Mouse (Mus musculus): ENCODE measurements around the gene Hs3st4. TPM values are rescaled to one million over a fixed set of nuclear protein-coding genes. Genes with fewer than 3 reads are reported as not detected.

Hs3st4 gene
- polyA plus RNA-seq, 1 experiment from 2014 or later = 0.56 TPM

DNA sequence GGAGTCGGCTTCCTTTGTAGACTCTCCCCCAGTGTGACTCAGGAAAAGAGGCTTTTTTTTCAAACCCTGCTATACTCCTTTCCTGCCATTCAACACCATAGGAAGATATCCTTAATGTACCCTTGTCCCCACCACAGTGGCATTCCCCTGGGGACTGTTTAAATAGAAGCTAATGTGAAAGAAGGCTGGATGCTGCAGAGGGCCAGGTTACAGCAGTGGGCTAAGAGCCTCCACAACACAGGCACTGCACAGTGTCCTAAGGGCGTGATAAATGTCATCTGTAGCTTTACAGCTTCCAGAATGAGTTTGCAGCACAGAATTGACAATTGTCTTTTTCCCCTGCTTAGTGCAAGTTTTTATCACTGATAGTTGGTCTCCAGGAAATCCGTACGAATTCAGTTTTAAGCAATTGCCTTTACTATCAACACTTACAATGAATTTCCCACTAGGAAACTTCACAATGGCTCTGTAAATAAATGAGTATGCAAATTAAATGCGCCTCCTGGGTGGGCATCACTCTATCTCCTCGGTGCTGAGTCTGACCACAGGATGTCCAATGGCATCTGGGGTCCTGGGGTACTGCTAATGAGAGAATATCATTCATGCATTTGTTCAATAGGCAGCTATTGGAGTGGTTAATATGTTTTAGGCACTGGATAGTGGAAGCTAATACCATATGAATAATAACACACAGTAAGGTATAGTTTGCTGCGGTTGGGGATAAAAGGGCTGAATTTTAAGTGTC is 257.4 kb downstream of the Hs3st4 start:
- Histone ChIP-seq H3K27me3 (no peaks in the 10 kb centered on the region), H3K4me1 (no peaks in the 10 kb centered on the region), H3K27ac (no peak overlapping the region), H3K36me3 (no peaks in the 10 kb centered on the region), H3K9ac (no peak overlapping the region), H3K4me3 (no peak overlapping the region), H3K4me2 (replicated peaks) (no peak overlapping the region), H3K9me3 (no peaks in the 10 kb centered on the region)
- 39% methylated on average over 7 of the region's 7 CpGs for WGBS
- no peak for ATAC-seq (ENCODE audit: low FRiP score, low read depth)

DNA sequence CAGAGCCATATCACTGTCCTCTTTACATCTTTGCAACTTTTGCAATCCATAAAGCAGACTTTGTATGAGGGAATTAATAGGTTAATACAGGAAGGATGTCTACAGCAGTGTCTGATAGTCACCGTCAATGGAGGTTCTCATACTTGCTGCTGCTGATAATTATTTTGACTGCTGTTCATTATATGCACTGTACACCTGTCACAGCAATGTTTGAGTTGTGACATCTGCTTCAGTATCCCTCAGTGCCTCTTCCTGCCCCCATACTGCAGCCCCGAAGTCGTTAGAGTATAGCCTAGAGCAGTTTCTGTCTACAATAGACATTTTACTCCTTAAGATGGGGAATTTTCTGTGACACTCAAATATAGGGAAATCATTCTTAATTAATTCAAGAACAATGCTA is 267.2 kb downstream of the Hs3st4 start:
- no peak for ATAC-seq (ENCODE audit: low FRiP score, low read depth)
- Histone ChIP-seq H3K9me3 (no peaks in the 10 kb centered on the region), H3K27ac (no peak overlapping the region), H3K27me3 (no peaks in the 10 kb centered on the region), H3K9ac (no peak overlapping the region), H3K4me3 (no peak overlapping the region), H3K36me3 (no peaks in the 10 kb centered on the region), H3K4me2 (replicated peaks) (no peak overlapping the region), H3K4me1 (no peaks in the 10 kb centered on the region)
- 81% methylated on average over 3 of the region's 3 CpGs for WGBS

DNA sequence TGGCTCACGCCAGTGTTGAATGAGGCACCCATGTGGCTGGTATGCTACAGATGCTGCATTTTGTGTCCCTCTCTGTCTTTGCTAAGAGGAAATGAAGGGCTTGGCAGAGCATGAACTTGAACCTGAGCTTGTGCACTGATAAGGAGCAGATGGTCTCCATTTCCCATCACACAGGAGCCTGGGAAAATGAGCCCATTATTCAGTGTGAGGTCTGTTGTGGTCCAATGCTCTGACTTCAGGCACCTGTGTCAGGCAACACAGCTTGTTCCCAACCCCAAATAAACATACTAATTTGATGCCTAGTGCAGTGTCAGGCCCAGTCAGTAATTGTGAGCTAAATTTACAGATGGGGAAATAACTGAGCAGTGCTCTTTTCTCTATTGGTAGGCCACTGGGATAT is 267.9 kb downstream of the Hs3st4 start:
- Histone ChIP-seq H3K36me3 (no peaks in the 10 kb centered on the region), H3K9me3 (no peaks in the 10 kb centered on the region), H3K4me3 (no peak overlapping the region), H3K27ac (no peak overlapping the region), H3K4me2 (replicated peaks) (no peak overlapping the region), H3K4me1 (no peaks in the 10 kb centered on the region), H3K27me3 (no peaks in the 10 kb centered on the region), H3K9ac (no peak overlapping the region)
- ATAC-seq (ENCODE audit: low FRiP score, low read depth) = no peak
- WGBS = 83% methylated on average over 1 of the region's 1 CpGs

DNA sequence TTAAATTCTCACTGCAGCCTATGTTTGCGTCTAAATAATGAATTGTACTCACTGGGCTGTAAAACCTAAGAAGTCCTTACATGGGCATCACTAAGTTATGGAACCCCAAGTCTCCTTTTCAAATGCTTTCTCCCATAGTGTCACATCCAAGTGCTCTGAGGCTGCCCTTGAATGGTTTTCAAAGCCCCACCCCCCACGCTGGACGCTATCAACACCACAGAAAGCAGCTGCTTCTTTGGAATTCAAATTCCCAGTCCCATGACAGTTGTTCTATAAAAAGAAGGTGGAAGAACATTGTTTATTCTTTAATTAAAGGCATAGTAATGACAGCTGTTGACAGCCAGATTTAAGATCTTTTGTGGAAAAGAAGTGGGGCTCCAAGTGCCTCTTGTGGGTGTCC is 275.8 kb downstream of the Hs3st4 start:
- Histone ChIP-seq H3K4me1 (no peaks in the 10 kb centered on the region), H3K4me3 (no peak overlapping the region), H3K4me2 (replicated peaks) (no peak overlapping the region), H3K27ac (no peak overlapping the region), H3K27me3 (no peaks in the 10 kb centered on the region), H3K9me3 (no peaks in the 10 kb centered on the region), H3K9ac (no peak overlapping the region), H3K36me3 (no peaks in the 10 kb centered on the region)
- 72% methylated on average over 3 of the region's 3 CpGs for WGBS
- ATAC-seq (ENCODE audit: low FRiP score, low read depth) = no peak

DNA sequence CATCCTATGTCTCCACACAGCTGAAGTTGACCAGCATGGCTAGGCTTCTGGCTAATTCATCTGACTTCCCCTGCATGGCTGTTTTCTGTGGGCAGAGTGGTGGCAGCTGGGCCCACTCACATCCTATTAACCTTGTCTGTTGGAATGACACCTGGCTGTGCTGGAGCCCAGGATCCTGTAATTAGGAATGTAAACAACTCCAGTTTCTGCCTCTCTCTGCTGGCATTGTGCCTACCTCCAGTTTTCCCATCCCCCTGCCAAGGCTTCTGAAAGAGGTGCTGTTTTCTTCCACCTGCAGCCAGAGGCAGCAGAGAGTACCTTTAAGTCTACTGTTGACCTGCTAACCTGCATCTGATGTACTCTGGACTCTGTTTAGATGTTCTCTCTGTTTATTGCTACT is 288.1 kb downstream of the Hs3st4 start:
- H3K4me3 ChIP-seq = no peak overlapping the region
- H3K27me3 ChIP-seq = no peaks in the 10 kb centered on the region
- no peaks in the 10 kb centered on the region for H3K9me3 ChIP-seq
- no peak overlapping the region for H3K9ac ChIP-seq
- H3K4me2 ChIP-seq (replicated peaks) = no peak overlapping the region
- H3K27ac ChIP-seq = no peak overlapping the region
- H3K36me3 ChIP-seq = no peaks in the 10 kb centered on the region
- ATAC-seq (ENCODE audit: low FRiP score, low read depth) = no peak
- H3K4me1 ChIP-seq = no peaks in the 10 kb centered on the region

DNA sequence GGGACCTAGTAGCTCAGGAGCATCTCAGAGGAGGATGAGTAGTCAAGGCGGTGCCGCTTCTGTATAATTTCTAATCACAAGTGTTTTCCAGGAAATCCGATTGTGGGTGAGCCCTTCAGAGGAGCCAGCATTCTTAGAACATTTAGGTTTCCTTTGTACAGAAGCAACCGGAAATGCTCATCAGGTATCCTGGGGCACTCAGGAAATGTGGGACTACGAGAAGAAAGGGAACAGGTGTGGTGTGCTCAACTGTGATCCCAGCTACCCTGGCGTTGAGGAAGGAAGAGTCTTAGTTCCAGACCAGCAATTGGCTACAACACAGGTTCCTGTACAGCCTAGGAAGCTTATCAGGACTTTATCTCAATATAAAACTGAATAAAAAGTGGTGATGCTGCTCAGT is 307.2 kb downstream of the Hs3st4 start:
- Histone ChIP-seq H3K4me3 (no peak overlapping the region), H3K4me1 (no peaks in the 10 kb centered on the region), H3K27me3 (no peaks in the 10 kb centered on the region), H3K9me3 (no peaks in the 10 kb centered on the region), H3K27ac (no peak overlapping the region), H3K36me3 (no peaks in the 10 kb centered on the region), H3K4me2 (replicated peaks) (no peak overlapping the region), H3K9ac (no peak overlapping the region)
- WGBS = 85% methylated on average over 6 of the region's 6 CpGs
- ATAC-seq (ENCODE audit: low FRiP score, low read depth) = no peak

DNA sequence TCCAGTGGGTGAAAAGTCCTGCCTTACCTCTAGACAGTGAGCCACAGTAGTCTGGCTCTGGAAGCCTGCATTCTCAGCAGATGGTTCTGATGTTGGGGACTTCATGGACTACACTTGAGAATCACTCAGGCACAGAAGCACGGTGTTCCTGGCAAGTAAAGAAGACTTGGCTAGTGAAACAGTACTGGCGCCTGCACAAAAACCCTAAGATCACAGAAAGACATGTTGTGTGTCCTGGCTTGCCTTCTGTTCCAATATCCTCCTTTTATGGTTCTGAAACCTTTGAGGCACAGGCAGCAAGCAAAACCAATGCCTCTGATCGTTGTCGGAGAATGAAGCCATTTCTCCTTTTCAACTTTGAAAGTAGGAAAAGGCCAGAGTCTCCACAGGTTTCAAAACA is 336.8 kb downstream of the Hs3st4 start:
- no peaks in the 10 kb centered on the region for H3K36me3 ChIP-seq
- H3K4me3 ChIP-seq = no peak overlapping the region
- ATAC-seq (ENCODE audit: low FRiP score, low read depth) = no peak
- no peaks in the 10 kb centered on the region for H3K9me3 ChIP-seq
- no peaks in the 10 kb centered on the region for H3K27me3 ChIP-seq
- H3K4me1 ChIP-seq = no peaks in the 10 kb centered on the region
- no peak overlapping the region for H3K9ac ChIP-seq
- H3K4me2 ChIP-seq (replicated peaks) = no peak overlapping the region
- 85% methylated on average over 4 of the region's 4 CpGs for WGBS
- no peak overlapping the region for H3K27ac ChIP-seq

DNA sequence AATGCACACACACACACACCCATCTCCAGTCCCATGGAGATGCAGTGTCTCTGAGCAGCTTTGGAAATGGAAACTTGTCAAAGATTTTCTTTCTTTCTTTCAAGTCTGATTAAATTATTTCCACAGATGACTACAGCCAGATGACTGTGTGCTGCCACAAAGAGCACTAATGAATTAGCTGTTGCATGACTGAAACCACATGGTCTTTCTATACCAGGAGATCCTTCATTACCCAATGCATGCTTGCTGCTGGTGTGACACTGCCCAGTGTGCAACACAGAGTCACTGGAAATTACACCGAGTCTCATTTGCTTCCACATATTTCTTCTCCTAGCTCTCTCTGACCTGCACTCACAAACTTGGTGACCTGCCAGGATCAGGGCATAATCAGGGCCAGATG is 353.0 kb downstream of the Hs3st4 start:
- Histone ChIP-seq H3K9me3 (no peaks in the 10 kb centered on the region), H3K27ac (no peak overlapping the region), H3K4me1 (peaks cover 9% of the 10 kb centered on the region; the same call in 1 of the 2 replicates), H3K27me3 (no peaks in the 10 kb centered on the region), H3K9ac (no peak overlapping the region), H3K4me2 (replicated peaks) (no peak overlapping the region), H3K4me3 (no peak overlapping the region), H3K36me3 (no peaks in the 10 kb centered on the region)
- no peak for ATAC-seq (ENCODE audit: low FRiP score, low read depth)
- 23% methylated on average over 1 of the region's 1 CpGs for WGBS

DNA sequence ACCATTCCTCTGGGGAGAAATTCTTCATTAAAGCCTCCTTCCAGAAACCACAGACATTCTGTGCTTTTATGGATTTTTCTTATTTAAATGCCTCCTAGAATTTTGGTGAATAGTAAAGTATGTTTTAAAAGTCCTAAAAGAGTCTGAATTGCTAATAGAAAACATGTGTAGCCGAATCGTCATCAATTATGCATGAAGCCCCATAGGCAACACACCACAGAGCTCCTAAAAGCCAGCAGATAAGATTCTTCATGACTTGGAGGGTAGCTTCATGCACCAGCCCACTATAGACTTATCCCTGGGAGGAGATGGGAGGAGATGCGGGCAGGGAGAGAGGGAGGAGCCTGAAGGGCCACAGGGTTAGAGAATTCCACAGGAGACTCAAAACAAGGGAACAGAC is 358.8 kb downstream of the Hs3st4 start:
- no peak overlapping the region for H3K4me2 ChIP-seq (replicated peaks)
- no peak overlapping the region for H3K27ac ChIP-seq
- peak; percentile 54 for ATAC-seq (ENCODE audit: low FRiP score, low read depth)
- H3K9ac ChIP-seq = no peak overlapping the region
- H3K4me3 ChIP-seq = no peak overlapping the region
- H3K36me3 ChIP-seq = no peaks in the 10 kb centered on the region
- no peaks in the 10 kb centered on the region for H3K27me3 ChIP-seq
- H3K4me1 ChIP-seq = peaks cover 12% of the 10 kb centered on the region
- 32% methylated on average over 3 of the region's 3 CpGs for WGBS
- H3K9me3 ChIP-seq = no peaks in the 10 kb centered on the region

DNA sequence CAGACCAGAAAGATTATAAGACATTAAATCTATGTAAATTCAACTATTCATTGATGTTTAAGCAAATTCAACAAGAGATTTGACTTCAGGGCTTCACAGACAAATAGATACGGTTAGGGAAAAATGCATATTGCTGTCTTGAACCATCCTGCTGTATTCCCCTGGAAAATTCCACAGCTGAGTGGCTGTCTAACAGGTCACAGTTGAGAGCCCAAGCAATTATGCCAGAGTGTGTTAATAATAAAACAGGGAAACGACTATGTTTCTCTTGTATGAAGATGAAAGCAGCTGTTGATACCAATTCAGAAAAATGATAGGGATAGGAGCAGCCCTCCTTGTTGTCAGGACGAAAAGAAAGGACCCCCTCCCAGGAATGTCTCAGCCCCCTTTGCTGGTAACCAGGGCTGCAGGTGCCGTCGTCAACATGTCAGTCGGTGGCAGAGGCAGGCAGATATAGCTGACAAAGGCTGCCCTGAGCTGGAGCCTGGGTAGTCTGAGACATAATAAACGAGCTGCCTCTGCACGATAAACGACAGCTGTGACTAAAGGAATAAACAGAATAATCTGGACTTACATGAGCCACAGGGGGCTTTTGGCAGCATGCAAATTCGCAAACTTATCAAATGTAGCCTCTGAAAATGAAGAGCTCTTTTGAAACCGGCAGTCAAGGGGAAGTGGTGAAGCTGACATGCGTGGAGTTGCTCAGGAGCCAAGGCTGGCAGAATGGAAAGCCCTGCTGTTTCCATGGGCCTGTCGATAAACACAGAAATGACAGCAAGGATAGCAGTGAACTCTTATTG is 364.7 kb downstream of the Hs3st4 start:
- peaks cover 6% of the 10 kb centered on the region for H3K4me1 ChIP-seq
- WGBS = 34% methylated on average over 13 of the region's 13 CpGs
- no peaks in the 10 kb centered on the region for H3K36me3 ChIP-seq
- H3K27ac ChIP-seq = no peak overlapping the region
- H3K9ac ChIP-seq = no peak overlapping the region
- H3K9me3 ChIP-seq = no peaks in the 10 kb centered on the region
- 0 out of 2 replicates have a peak, but pooled peaks cover 6% of the 10 kb centered on the region for H3K27me3 ChIP-seq
- H3K4me2 ChIP-seq (replicated peaks) = no peak overlapping the region
- no peak for ATAC-seq (ENCODE audit: low FRiP score, low read depth)
- no peak overlapping the region for H3K4me3 ChIP-seq

DNA sequence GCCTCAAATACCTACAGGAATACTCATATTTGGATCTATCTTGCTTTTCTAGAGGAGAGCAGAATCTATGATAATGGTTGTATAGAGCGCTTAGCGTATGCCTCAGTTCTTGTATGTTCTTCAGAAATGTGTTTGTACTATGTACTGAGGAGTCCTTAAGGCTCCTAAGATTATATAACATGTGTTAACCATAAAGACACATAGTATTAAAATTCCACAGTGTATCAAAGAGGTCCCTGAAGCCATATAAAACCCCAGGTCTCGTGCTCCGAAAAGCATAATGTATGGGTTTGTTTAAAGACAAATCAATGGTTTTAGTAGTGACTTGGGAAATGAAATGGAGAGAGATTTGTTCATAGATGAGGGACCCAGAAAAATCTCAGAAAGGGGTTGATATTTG is 371.4 kb downstream of the Hs3st4 start:
- Histone ChIP-seq H3K4me3 (no peak overlapping the region), H3K27me3 (0 out of 2 replicates have a peak, but pooled peaks cover 6% of the 10 kb centered on the region), H3K9me3 (no peaks in the 10 kb centered on the region), H3K4me1 (peaks cover 2% of the 10 kb centered on the region; the same call in 1 of the 2 replicates), H3K9ac (no peak overlapping the region), H3K27ac (no peak overlapping the region), H3K36me3 (no peaks in the 10 kb centered on the region), H3K4me2 (replicated peaks) (no peak overlapping the region)
- WGBS = 43% methylated on average over 4 of the region's 4 CpGs
- ATAC-seq (ENCODE audit: low FRiP score, low read depth) = peak; percentile 72; the same call in 1 of the 2 replicates

DNA sequence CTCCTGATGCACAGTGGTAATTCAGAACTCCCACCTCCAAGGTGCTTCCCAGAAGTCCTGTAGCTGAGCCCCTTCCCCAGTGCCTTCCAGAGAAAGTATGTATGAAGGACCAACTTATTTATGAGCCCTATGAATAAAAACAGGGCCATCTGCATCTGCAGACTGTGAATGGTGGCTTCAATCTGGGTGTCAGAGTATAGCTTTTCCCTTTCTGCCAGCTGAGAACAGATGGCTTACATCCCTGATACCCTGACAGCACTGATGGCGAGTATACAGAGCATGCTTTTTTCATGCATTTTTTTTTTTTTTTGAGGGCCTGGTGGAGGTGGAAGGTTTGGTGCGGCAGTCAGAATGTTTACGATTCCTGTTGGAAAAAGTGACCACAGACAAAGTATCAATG is 375.4 kb downstream of the Hs3st4 start:
- H3K36me3 ChIP-seq = no peaks in the 10 kb centered on the region
- H3K27me3 ChIP-seq = no peaks in the 10 kb centered on the region
- no peak overlapping the region for H3K4me2 ChIP-seq (replicated peaks)
- WGBS = 51% methylated on average over 3 of the region's 3 CpGs
- no peaks in the 10 kb centered on the region for H3K9me3 ChIP-seq
- peaks cover 8% of the 10 kb centered on the region; the same call in 1 of the 2 replicates for H3K4me1 ChIP-seq
- H3K9ac ChIP-seq = no peak overlapping the region
- H3K27ac ChIP-seq = no peak overlapping the region
- ATAC-seq (ENCODE audit: low FRiP score, low read depth) = no peak
- H3K4me3 ChIP-seq = no peak overlapping the region

All from limb, embryonic 13.5 days (tissue).